Mouse (Mus musculus) spleen, embryonic (tissue): Measurements from ENCODE around the gene Gm26602.

ENCODE experiments used
- CTCF ChIA-PET: fragments of 350-600 bp; sonication (Branson Sonifier 250); formaldehyde crosslinking; loops from one replicate; lab custom pipeline; 2022; lab: Charles Lee

The Gm26602 gene

GRCm38 (mm10) chr10:79883297-79884084 lies 27.2 kb upstream of the Gm26602 start:
- CTCF ChIA-PET: interaction anchor here (0.5 to 1.6 kb wide), 8 partner anchors 10 to 73 kb away, joined by 3 to 19 read pairs (median 3); no protein-coding TSS in a partner anchor

GRCm38 (mm10) chr10:79884446-79884845 lies 26.2 kb upstream of the Gm26602 start:
- CTCF ChIA-PET: interaction anchor here (0.7 to 1.6 kb wide), 2 partner anchors 41 to 73 kb away, joined by 3 read pairs; no protein-coding TSS in a partner anchor

GRCm38 (mm10) chr10:79884938-79885337 lies 25.7 kb upstream of the Gm26602 start:
- CTCF ChIA-PET: interaction anchor here (0.7 kb wide), 1 partner anchor 72 kb away, joined by 3 read pairs; no protein-coding TSS in a partner anchor

GRCm38 (mm10) chr10:79886054-79886453 lies 24.6 kb upstream of the Gm26602 start, which contains the start of gene Elane:
Gene Elane (plus strand): TSS chr10:79886247.
- CTCF ChIA-PET: no interaction called here

GRCm38 (mm10) chr10:79886611-79887010 lies 24.0 kb upstream of the Gm26602 start:
- CTCF ChIA-PET: interaction anchor here (1.0 kb wide), 1 partner anchor 20 kb away, joined by 3 read pairs; no protein-coding TSS in a partner anchor

GRCm38 (mm10) chr10:79889386-79889785 lies 21.3 kb upstream of the Gm26602 start:
- CTCF ChIA-PET: no interaction called here

- CTCF ChIA-PET: interaction anchor here (1.2 kb wide), 1 partner anchor 30 kb away, joined by 3 read pairs; no protein-coding TSS in a partner anchor
Observed at GRCm38 (mm10) chr10:79890670-79891069, 20.0 kb upstream of the Gm26602 start, which contains the start of gene Cfd. Gene Cfd (plus strand): TSS chr10:79890853.

- CTCF ChIA-PET: interaction anchor here (0.5 to 2.2 kb wide), 4 partner anchors 9 to 65 kb away, joined by 3 to 6 read pairs (median 4); no protein-coding TSS in a partner anchor
Observed at GRCm38 (mm10) chr10:79892451-79893118, 18.1 kb upstream of the Gm26602 start.

GRCm38 (mm10) chr10:79896306-79896705 lies 14.3 kb upstream of the Gm26602 start:
- CTCF ChIA-PET: interaction anchor here (0.8 kb wide), 1 partner anchor 13 kb away, joined by 3 read pairs; no protein-coding TSS in a partner anchor

- CTCF ChIA-PET: interaction anchor here (0.8 kb wide), 1 partner anchor 13 kb away, joined by 3 read pairs; no protein-coding TSS in a partner anchor
Observed at GRCm38 (mm10) chr10:79896814-79897213, 13.8 kb upstream of the Gm26602 start.

GRCm38 (mm10) chr10:79897316-79898245 lies 13.1 kb upstream of the Gm26602 start:
- CTCF ChIA-PET: interaction anchor here (0.6 kb wide), 1 partner anchor 1337 kb away, joined by 3 read pairs; no protein-coding TSS in a partner anchor

GRCm38 (mm10) chr10:79900951-79901410 lies 9.7 kb upstream of the Gm26602 start:
- CTCF ChIA-PET: interaction anchor here (0.5 kb wide), 1 partner anchor 45 kb away, joined by 3 read pairs; no protein-coding TSS in a partner anchor

GRCm38 (mm10) chr10:79906712-79907111 lies 3.9 kb upstream of the Gm26602 start:
- CTCF ChIA-PET: interaction anchor here (0.6 to 1.4 kb wide), 2 partner anchors 20 to 23 kb away, joined by 3 read pairs; no protein-coding TSS in a partner anchor

- CTCF ChIA-PET: interaction anchor here (0.6 kb wide), 1 partner anchor 20 kb away, joined by 3 read pairs; no protein-coding TSS in a partner anchor
Observed at GRCm38 (mm10) chr10:79907415-79907814, 3.2 kb upstream of the Gm26602 start.

GRCm38 (mm10) chr10:79908167-79909091 lies 2.2 kb upstream of the Gm26602 start, which contains the start of gene Med16:
Gene Med16 (minus strand): TSS chr10:79908923.
- CTCF ChIA-PET: interaction anchor here (0.6 to 0.7 kb wide), 2 partner anchors 13 to 396 kb away, joined by 3 read pairs; no protein-coding TSS in a partner anchor

GRCm38 (mm10) chr10:79909092-79909922 lies 1.3 kb upstream of the Gm26602 start:
- CTCF ChIA-PET: interaction anchor here (0.6 kb wide), 2 partner anchors 37 to 151 kb away, joined by 3 read pairs; no protein-coding TSS in a partner anchor

GRCm38 (mm10) chr10:79912412-79912811 lies 1.8 kb downstream of the Gm26602 start:
- CTCF ChIA-PET: no interaction called here
